Mouse (Mus musculus): Measurements from ENCODE around the gene Rab13. TPM values are rescaled to one million over a fixed set of nuclear protein-coding genes. Genes with fewer than 3 reads are reported as not detected.

Rab13 gene
- polyA plus RNA-seq (2016; fragmentation: Nextera tagmentation; extraction: Ambion mirVana), result 25.4 and 25.5 TPM in 2 replicates

- Histone ChIP-seq H3K27me3 (replicated peaks; ENCODE audit: low read depth, poor library complexity, severe bottlenecking) (no peaks in the 10 kb centered on the region), H3K4me3 (peak within 1 kb of the TSS; percentile 94), H3K9me3 (no peaks in the 10 kb centered on the region), H3K4me1 (peaks cover 24% of the 10 kb centered on the region), H3K27ac (replicated peaks) (peak within 1 kb of the TSS; percentile 98), H3K36me3 (replicated peaks) (peaks cover 43% of the 10 kb centered on the region)
- DNase-seq (ENCODE audit: low spot score), result peak; percentile 90
- under 1% methylated on average over 42 of the region's 42 CpGs for WGBS
Measured at GRCm38 (mm10) chr3:90213377-90213866, at the start of gene Rab13, which contains the start of gene Rps27. Gene Rab13, plus strand, starts transcription at chr3:90213695. Gene Rps27, minus strand, starts transcription at chr3:90213651.

- Histone ChIP-seq H3K9me3 (no peaks in the 10 kb centered on the region), H3K4me1 (no peaks in the 10 kb centered on the region), H3K27me3 (replicated peaks; ENCODE audit: low read depth, poor library complexity, severe bottlenecking) (no peaks in the 10 kb centered on the region), H3K27ac (replicated peaks) (no peak overlapping the region), H3K36me3 (replicated peaks) (no peaks in the 10 kb centered on the region), H3K4me3 (no peak overlapping the region)
- no peak for DNase-seq (ENCODE audit: low spot score)
- WGBS, result 81% methylated on average over 3 of the region's 3 CpGs
Measured at GRCm38 (mm10) chr3:90179566-90179965, 33.9 kb upstream of the Rab13 start.

- WGBS, result 76% methylated on average over 3 of the region's 3 CpGs
- Histone ChIP-seq H3K4me1 (0 out of 2 replicates have a peak, but pooled peaks cover 5% of the 10 kb centered on the region), H3K27ac (replicated peaks) (no peak overlapping the region), H3K4me3 (no peak overlapping the region), H3K9me3 (no peaks in the 10 kb centered on the region), H3K27me3 (replicated peaks; ENCODE audit: low read depth, poor library complexity, severe bottlenecking) (no peaks in the 10 kb centered on the region), H3K36me3 (replicated peaks) (no peaks in the 10 kb centered on the region)
- DNase-seq (ENCODE audit: low spot score), result no peak
Measured at GRCm38 (mm10) chr3:90183581-90183980, 29.9 kb upstream of the Rab13 start.

- H3K4me1 ChIP-seq, result 0 out of 2 replicates have a peak, but pooled peaks cover 3% of the 10 kb centered on the region
- no peak for DNase-seq (ENCODE audit: low spot score)
- whole genome bisulfite sequencing, result 84% methylated on average over 11 of the region's 11 CpGs
- H3K27me3 ChIP-seq (replicated peaks; ENCODE audit: low read depth, poor library complexity, severe bottlenecking), result no peaks in the 10 kb centered on the region
- no peak overlapping the region for H3K4me3 ChIP-seq
- no peaks in the 10 kb centered on the region for H3K36me3 ChIP-seq (replicated peaks)
- H3K27ac ChIP-seq (replicated peaks), result no peak overlapping the region
- no peaks in the 10 kb centered on the region for H3K9me3 ChIP-seq
Measured at GRCm38 (mm10) chr3:90190859-90191510, 22.5 kb upstream of the Rab13 start.

GRCm38 (mm10) chr3:90194759-90195158 is 18.7 kb upstream of the Rab13 start:
- no peaks in the 10 kb centered on the region for H3K36me3 ChIP-seq (replicated peaks)
- DNase-seq (ENCODE audit: low spot score), result no peak
- no peaks in the 10 kb centered on the region for H3K27me3 ChIP-seq (replicated peaks; ENCODE audit: low read depth, poor library complexity, severe bottlenecking)
- 0 out of 2 replicates have a peak, but pooled peaks cover 3% of the 10 kb centered on the region for H3K4me1 ChIP-seq
- no peak overlapping the region for H3K4me3 ChIP-seq
- WGBS, result 50% methylated on average over 4 of the region's 4 CpGs
- no peaks in the 10 kb centered on the region for H3K9me3 ChIP-seq
- H3K27ac ChIP-seq (replicated peaks), result no peak overlapping the region

GRCm38 (mm10) chr3:90195644-90196043 is 17.9 kb upstream of the Rab13 start:
- DNase-seq (ENCODE audit: low spot score), result no peak
- no peaks in the 10 kb centered on the region for H3K27me3 ChIP-seq (replicated peaks; ENCODE audit: low read depth, poor library complexity, severe bottlenecking)
- H3K9me3 ChIP-seq, result no peaks in the 10 kb centered on the region
- 0 out of 2 replicates have a peak, but pooled peaks cover 3% of the 10 kb centered on the region for H3K4me1 ChIP-seq
- no peak overlapping the region for H3K27ac ChIP-seq (replicated peaks)
- no peak overlapping the region for H3K4me3 ChIP-seq
- 78% methylated on average over 1 of the region's 1 CpGs for WGBS
- H3K36me3 ChIP-seq (replicated peaks), result no peaks in the 10 kb centered on the region

GRCm38 (mm10) chr3:90197548-90197947 is 15.9 kb upstream of the Rab13 start:
- no peaks in the 10 kb centered on the region for H3K27me3 ChIP-seq (replicated peaks; ENCODE audit: low read depth, poor library complexity, severe bottlenecking)
- H3K4me3 ChIP-seq, result no peak overlapping the region
- no peak overlapping the region for H3K27ac ChIP-seq (replicated peaks)
- H3K36me3 ChIP-seq (replicated peaks), result no peaks in the 10 kb centered on the region
- no peaks in the 10 kb centered on the region for H3K9me3 ChIP-seq
- 80% methylated on average over 1 of the region's 1 CpGs for WGBS
- no peak for DNase-seq (ENCODE audit: low spot score)
- 0 out of 2 replicates have a peak, but pooled peaks cover 3% of the 10 kb centered on the region for H3K4me1 ChIP-seq

- H3K27ac ChIP-seq (replicated peaks), result no peak overlapping the region
- no peaks in the 10 kb centered on the region for H3K27me3 ChIP-seq (replicated peaks; ENCODE audit: low read depth, poor library complexity, severe bottlenecking)
- 77% methylated on average over 1 of the region's 1 CpGs for WGBS
- H3K4me3 ChIP-seq, result no peak overlapping the region
- peaks cover 23% of the 10 kb centered on the region for H3K36me3 ChIP-seq (replicated peaks)
- no peaks in the 10 kb centered on the region for H3K4me1 ChIP-seq
- no peak for DNase-seq (ENCODE audit: low spot score)
- no peaks in the 10 kb centered on the region for H3K9me3 ChIP-seq
Measured at GRCm38 (mm10) chr3:90202884-90203283, 10.6 kb upstream of the Rab13 start.

- Histone ChIP-seq H3K4me1 (no peaks in the 10 kb centered on the region), H3K4me3 (no peak overlapping the region), H3K27me3 (replicated peaks; ENCODE audit: low read depth, poor library complexity, severe bottlenecking) (no peaks in the 10 kb centered on the region), H3K9me3 (no peaks in the 10 kb centered on the region), H3K36me3 (replicated peaks) (peaks cover 30% of the 10 kb centered on the region), H3K27ac (replicated peaks) (no peak overlapping the region)
- WGBS, result 79% methylated on average over 5 of the region's 5 CpGs
- DNase-seq (ENCODE audit: low spot score), result no peak
Measured at GRCm38 (mm10) chr3:90203619-90204018, 9.9 kb upstream of the Rab13 start.

- Histone ChIP-seq H3K4me1 (no peaks in the 10 kb centered on the region), H3K9me3 (no peaks in the 10 kb centered on the region), H3K36me3 (replicated peaks) (peaks cover 40% of the 10 kb centered on the region), H3K4me3 (no peak overlapping the region), H3K27ac (replicated peaks) (no peak overlapping the region), H3K27me3 (replicated peaks; ENCODE audit: low read depth, poor library complexity, severe bottlenecking) (no peaks in the 10 kb centered on the region)
- no peak for DNase-seq (ENCODE audit: low spot score)
- 92% methylated on average over 2 of the region's 2 CpGs for WGBS
Measured at GRCm38 (mm10) chr3:90204582-90204981, 8.9 kb upstream of the Rab13 start.

GRCm38 (mm10) chr3:90208662-90209061 is 4.8 kb upstream of the Rab13 start:
- Histone ChIP-seq H3K9me3 (no peaks in the 10 kb centered on the region), H3K4me3 (no peak overlapping the region), H3K36me3 (replicated peaks) (peaks cover 71% of the 10 kb centered on the region), H3K4me1 (peaks cover 18% of the 10 kb centered on the region), H3K27ac (replicated peaks) (no peak overlapping the region), H3K27me3 (replicated peaks; ENCODE audit: low read depth, poor library complexity, severe bottlenecking) (no peaks in the 10 kb centered on the region)
- no peak for DNase-seq (ENCODE audit: low spot score)
- WGBS, result 88% methylated on average over 2 of the region's 2 CpGs

GRCm38 (mm10) chr3:90209908-90210566 is 3.5 kb upstream of the Rab13 start:
- Histone ChIP-seq H3K4me1 (peaks cover 24% of the 10 kb centered on the region), H3K36me3 (replicated peaks) (peaks cover 70% of the 10 kb centered on the region), H3K9me3 (no peaks in the 10 kb centered on the region), H3K4me3 (no peak overlapping the region), H3K27me3 (replicated peaks; ENCODE audit: low read depth, poor library complexity, severe bottlenecking) (no peaks in the 10 kb centered on the region), H3K27ac (replicated peaks) (no peak overlapping the region)
- 92% methylated on average over 5 of the region's 5 CpGs for WGBS
- no peak for DNase-seq (ENCODE audit: low spot score)
